Mouse (Mus musculus) small intestine, adult 2 months (tissue): Measurements from ENCODE around the gene Tmie.

Experiments used
- CTCF ChIP-seq: fragments of 200-500 bp; IDR thresholded peaks from 2 replicates; pipeline ENCODE4 v1.5.1; 2012; ENCODE audit warnings: low read depth, mild to moderate bottlenecking, control low read depth, inconsistent platforms, low read length, moderate library complexity, mixed read lengths; ENCODE audit not compliant: insufficient replicate concordance, insufficient read length; ENCODE audit errors: extremely low read depth
- POLR2A ChIP-seq: fragments of 200-500 bp; IDR thresholded peaks from 2 replicates; pipeline ENCODE4 v1.6.1; 2012; ENCODE audit warnings: low read depth, mild to moderate bottlenecking, control low read depth, inconsistent platforms, low read length, moderate library complexity

- no peak for TF ChIP-seq CTCF
- no peak for TF ChIP-seq POLR2A
Observed at GRCm38 (mm10) chr9:110825426-110825825, 54.5 kb downstream of the Tmie start.
